Mouse (Mus musculus) heart, embryonic 16.5 days (tissue): ENCODE results near the gene Ankrd27. TPM values are rescaled to one million over a fixed set of nuclear protein-coding genes. Genes with fewer than 3 reads are reported as not detected.

Experiments
- ATAC-seq: fragments of 200-750 bp; cut with Nextera tagmentation; replicated peaks from 2 replicates; pipeline ENCODE4 v1.8.0; 2017; ENCODE audit warnings: moderate number of reproducible peaks; ENCODE audit not compliant: insufficient read depth, low FRiP score; ENCODE audit errors: extremely low read depth
- H3K27ac ChIP-seq: fragments of 300-500 bp; sonication (generic); 2 replicates; pipeline ENCODE4 v1.5.1; 2014; ENCODE audit warnings: mild to moderate bottlenecking, low read length, control low read depth, moderate library complexity
- H3K27me3 ChIP-seq: fragments of 300-500 bp; sonication (generic); 2 replicates; pipeline ENCODE4 v1.6.1; 2014; ENCODE audit warnings: low read length, mixed read lengths; ENCODE audit not compliant: control insufficient read depth, insufficient read depth
- H3K36me3 ChIP-seq: fragments of 300-500 bp; sonication (generic); 2 replicates; pipeline ENCODE4 v1.6.1; 2014; ENCODE audit not compliant: control insufficient read depth, insufficient read depth
- H3K4me1 ChIP-seq: fragments of 300-500 bp; sonication (generic); 2 replicates; pipeline ENCODE4 v1.6.1; 2014; ENCODE audit warnings: low read length, mixed read lengths; ENCODE audit not compliant: control insufficient read depth, insufficient read depth
- H3K4me2 ChIP-seq: fragments of 300-500 bp; sonication (generic); 2 replicates; pipeline ENCODE4 v1.6.1; 2014; ENCODE audit warnings: low read depth, mild to moderate bottlenecking, control low read depth, low read length
- H3K4me3 ChIP-seq: fragments of 300-500 bp; sonication (generic); 2 replicates; pipeline ENCODE4 v1.5.1; 2014; ENCODE audit warnings: mild to moderate bottlenecking, control low read depth, low read length
- H3K9ac ChIP-seq: fragments of 300-500 bp; sonication (generic); 2 replicates; pipeline ENCODE4 v1.6.1; 2014; ENCODE audit warnings: low read length, control low read depth
- H3K9me3 ChIP-seq: fragments of 300-500 bp; sonication (generic); replicated peaks from 2 replicates; pipeline ENCODE4 v1.6.1; 2016; ENCODE audit warnings: low read length; ENCODE audit not compliant: control insufficient read depth
- WGBS: fragments of 180-500 bp; shearing (Covaris S2); extraction: QIAGEN DNeasy Blood & Tissue Kit; methylation state at CpG from one replicate; pipeline ENCODE4 v1.1.7; 2014; 5-methylcytosine and 5-hydroxymethylcytosine counted together
- polyA plus RNA-seq: library from polyadenylated mRNA; unstranded; fragments of >200 nt; fragmentation: Nextera tagmentation; extraction: Ambion mirVana; gene quantifications from 2 replicates; pipeline ENCODE4 v1.2.1, GENCODE M21; 2015

Ankrd27 gene
- polyA plus RNA-seq, 1 experiment from 2014 or later, result 20.4 TPM

GRCm38 (mm10) chr7:35688276-35688675 lies 102.2 kb downstream of the Ankrd27 start:
- Histone ChIP-seq H3K9ac (no peak overlapping the region), H3K4me1 (no peaks in the 10 kb centered on the region), H3K4me3 (no peak overlapping the region), H3K27me3 (no peaks in the 10 kb centered on the region), H3K36me3 (0 out of 2 replicates have a peak, but pooled peaks cover 2% of the 10 kb centered on the region), H3K9me3 (no peaks in the 10 kb centered on the region), H3K27ac (no peak overlapping the region), H3K4me2 (no peak overlapping the region)
- no peak for ATAC-seq
- WGBS, result 70% methylated on average over 9 of the region's 9 CpGs

Other genes with a start within 250 kb of the Ankrd27 start
- 13.6 and 16.1 TPM in 2 replicates for gene Faap24, start 189.4 kb upstream of the Ankrd27 start, polyA plus RNA-seq
- gene Cep89, start 189.2 kb upstream of the Ankrd27 start, polyA plus RNA-seq, result 44.9 and 45.2 TPM in 2 replicates
- gene Slc7a9, start 137.4 kb upstream of the Ankrd27 start, polyA plus RNA-seq, result 0.27 and 0.56 TPM in 2 replicates
- gene Tdrd12, start 48.5 kb upstream of the Ankrd27 start, polyA plus RNA-seq, result 1.5 and 1.7 TPM in 2 replicates
- 138 and 142 TPM in 2 replicates for gene Nudt19, start 29.9 kb upstream of the Ankrd27 start, polyA plus RNA-seq
- 0.34 and 0.35 TPM in 2 replicates for gene Rgs9bp, start 662 bp upstream of the Ankrd27 start, polyA plus RNA-seq
- 238 and 276 TPM in 2 replicates for gene Pdcd5, start 61.3 kb downstream of the Ankrd27 start, polyA plus RNA-seq
- 12.3 and 13.5 TPM in 2 replicates for gene Dpy19l3, start 168.2 kb downstream of the Ankrd27 start, polyA plus RNA-seq
- 8.7 and 11.7 TPM in 2 replicates for gene Zfp507, start 216.8 kb downstream of the Ankrd27 start, polyA plus RNA-seq